ENCODE assay signal across 8 mouse cellular contexts in the genomic region with DNA sequence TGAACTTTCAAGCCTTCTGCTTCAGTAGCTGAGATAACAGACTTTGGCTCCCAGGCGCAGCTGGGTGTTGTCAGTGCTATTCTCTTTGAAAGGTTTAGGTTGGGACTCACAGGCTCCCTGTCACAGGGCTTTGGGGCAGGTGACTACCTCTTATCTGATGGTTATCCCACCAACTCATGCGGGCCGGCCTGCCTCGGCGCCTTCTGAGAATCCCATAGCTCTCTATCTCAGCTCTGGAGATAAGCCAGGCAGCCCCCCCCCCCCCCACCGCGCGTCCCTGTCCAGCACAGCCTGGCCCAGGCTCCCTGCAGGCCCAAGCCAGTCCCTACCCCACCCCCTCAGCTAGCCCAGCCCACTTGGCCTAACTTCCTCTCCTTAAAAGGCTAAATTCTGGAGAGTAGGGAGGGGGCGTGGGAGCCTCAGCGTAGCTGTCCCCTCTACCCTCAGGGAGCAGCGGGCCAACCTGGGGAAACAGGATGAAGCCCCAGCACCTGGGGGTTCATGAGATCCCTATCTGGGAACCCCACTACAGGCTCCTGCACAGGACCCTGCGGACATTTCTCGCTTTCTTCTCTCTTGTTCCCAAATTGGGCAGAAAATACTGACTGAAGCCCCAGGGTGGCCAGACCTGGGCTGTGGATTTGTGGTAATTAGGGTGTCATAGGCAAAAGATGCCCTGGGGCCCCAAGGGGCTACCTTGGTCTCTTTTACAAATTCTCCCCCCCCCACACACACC. TPM values are rescaled to one million over a fixed set of nuclear protein-coding genes. Genes with fewer than 3 reads are reported as not detected.
A peak's percentile ranks its signal among the peaks of the same experiment; 100 is the strongest.
DNase-seq lines count a peak whose midpoint lies in the region; ATAC-seq lines count a peak whose summit lies in the region.

No protein-coding gene starts in this region.

- no peaks in the 10 kb centered on the region for H3K27me3 ChIP-seq in kidney, embryonic 14.5 days (ENCODE audit: control insufficient read depth, insufficient read depth, low read length)

- peak overlapping the region; percentile 26; the same call in 1 of the 2 replicates for H3K4me2 ChIP-seq in kidney, embryonic 14.5 days (replicated peaks; ENCODE audit: low read depth, low read length)

- ATAC-seq in kidney, embryonic 14.5 days (ENCODE audit: low FRiP score, low TSS enrichment), result peak; percentile 58

- H3K9me3 ChIP-seq in kidney, embryonic 14.5 days (ENCODE audit: control insufficient read depth, low read length), result no peaks in the 10 kb centered on the region

- H3K9ac ChIP-seq in kidney, embryonic 14.5 days (ENCODE audit: low read depth, low read length), result no peak overlapping the region

- H3K27ac ChIP-seq in kidney, embryonic 14.5 days (ENCODE audit: low read depth, low read length), result peak overlapping the region; percentile 73

- no peaks in the 10 kb centered on the region for H3K36me3 ChIP-seq in kidney, embryonic 14.5 days (ENCODE audit: control insufficient read depth, insufficient read depth, low read length)

- peak; percentile 41 for DNase-seq in kidney, adult 18-20 months
- DNase-seq in kidney, adult 11 months, result no peak
- DNase-seq in R1 (ENCODE audit: low read depth, low spot score) (peak; percentile 88), adipocyte (ENCODE audit: low spot score) (no peak)
- peak; percentile 83 to 86 for DNase-seq in heart, adult 18-20 months
- DNase-seq in lung, postnatal 10 days, result peak; percentile 92
- peak; percentile 40 to 56 for DNase-seq in thymus, postnatal 36 days

- H3K4me3 ChIP-seq in kidney, embryonic 14.5 days (ENCODE audit: low read length), result no peak overlapping the region

- 10% methylated on average over 13 of the region's 13 CpGs for WGBS in kidney, embryonic 14.5 days

- peaks cover 22% of the 10 kb centered on the region for H3K4me1 ChIP-seq in kidney, embryonic 14.5 days (ENCODE audit: control insufficient read depth, insufficient read depth, low read length)

RNA-seq across cellular contexts. Expression of a gene that starts 19.8 kb away (rescaled TPM):
- total RNA-seq in heart, adult 18-20 months (2021), result 1,000 to 10,000 TPM in 1 of 2 experiments, 100 to 1,000 TPM in 1; 875 to 1,008 TPM
- 14,375 and 16,963 TPM in 2 replicates for polyA plus RNA-seq in kidney, embryonic 14.5 days (2014; fragmentation: Nextera tagmentation; extraction: Ambion mirVana)

RNA-seq across cellular contexts. Expression of a gene that starts 31.2 kb away (rescaled TPM):
- 1 to 10 TPM; 4.6 to 4.7 TPM for total RNA-seq in heart, adult 18-20 months (2021)
- 11.7 and 14.6 TPM in 2 replicates for polyA plus RNA-seq in kidney, embryonic 14.5 days (2014; fragmentation: Nextera tagmentation; extraction: Ambion mirVana)

RNA-seq across cellular contexts. Expression of a gene that starts 33.8 kb away (rescaled TPM):
- 10 to 100 TPM; 18.2 to 21.6 TPM for total RNA-seq in heart, adult 18-20 months (2021)
- polyA plus RNA-seq in kidney, embryonic 14.5 days (2014; fragmentation: Nextera tagmentation; extraction: Ambion mirVana), result 312 and 390 TPM in 2 replicates

Comparison
In these comparisons a context has a peak if more than half of its experiments do, and no peak if none do; other contexts are left out.
1. DNase-seq: peak in kidney, adult 18-20 months (single experiment), R1 (single experiment), heart, adult 18-20 months (2 of 2), lung, postnatal 10 days (single experiment) and thymus, postnatal 36 days (2 of 2); none in kidney, adult 11 months (single experiment) and adipocyte (single experiment).